Mouse (Mus musculus): Measurements from ENCODE around the gene C130074G19Rik. TPM values are rescaled to one million over a fixed set of nuclear protein-coding genes. Genes with fewer than 3 reads are reported as not detected.

Gene C130074G19Rik
- total RNA-seq, 1 experiment from 2014 or later, result not detected

DNA sequence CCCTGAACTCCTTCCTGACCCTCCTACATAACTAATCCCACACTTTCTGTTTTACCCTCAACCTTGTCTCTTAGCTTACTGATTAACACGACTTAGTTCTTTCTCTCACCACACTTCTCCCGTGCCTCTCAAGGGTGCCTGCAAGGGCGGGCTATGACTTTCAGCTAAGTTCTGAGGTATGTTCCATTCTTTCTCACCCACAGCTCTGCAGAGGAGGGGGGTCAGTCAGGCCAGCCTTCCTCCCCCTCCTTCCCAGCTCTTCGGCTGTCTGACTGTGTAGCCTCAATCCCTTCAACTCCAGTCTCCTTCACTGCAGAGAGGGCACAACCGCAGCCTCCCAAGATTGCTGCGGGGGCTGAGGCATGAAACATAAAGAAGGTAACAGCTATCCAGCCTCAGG lies 4.2 kb downstream of the C130074G19Rik start:
- no peak for ATAC-seq (replicated peaks; ENCODE audit: low read depth, poor library complexity, severe bottlenecking)

DNA sequence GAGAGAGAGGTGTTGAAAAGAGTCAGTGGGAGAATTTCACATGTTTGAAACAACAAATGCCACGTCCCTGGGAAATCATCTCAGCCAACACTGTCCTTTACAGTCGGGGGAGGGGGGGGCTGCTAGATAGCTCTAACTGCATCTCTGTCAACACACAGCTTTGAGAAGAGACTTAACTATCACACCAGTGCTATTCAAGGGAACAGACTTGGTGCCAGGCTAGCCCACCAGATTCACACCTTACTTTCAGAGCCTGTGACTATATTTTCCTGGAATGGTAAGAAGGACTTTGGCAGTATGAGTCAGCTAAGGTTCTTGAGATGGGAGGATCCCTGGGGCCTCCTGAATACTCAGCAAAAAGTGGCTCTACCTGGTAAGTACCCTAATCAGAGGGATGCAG lies 5.7 kb downstream of the C130074G19Rik start:
- ATAC-seq (replicated peaks; ENCODE audit: low read depth, poor library complexity, severe bottlenecking), result no peak

GRCm38 (mm10) chr1:184873910-184874309 lies 9.1 kb downstream of the C130074G19Rik start:
- no peak for ATAC-seq (replicated peaks; ENCODE audit: low read depth, poor library complexity, severe bottlenecking)

GRCm38 (mm10) chr1:184872069-184872819 lies 10.8 kb downstream of the C130074G19Rik start:
- ATAC-seq (replicated peaks; ENCODE audit: low read depth, poor library complexity, severe bottlenecking), result no peak

DNA sequence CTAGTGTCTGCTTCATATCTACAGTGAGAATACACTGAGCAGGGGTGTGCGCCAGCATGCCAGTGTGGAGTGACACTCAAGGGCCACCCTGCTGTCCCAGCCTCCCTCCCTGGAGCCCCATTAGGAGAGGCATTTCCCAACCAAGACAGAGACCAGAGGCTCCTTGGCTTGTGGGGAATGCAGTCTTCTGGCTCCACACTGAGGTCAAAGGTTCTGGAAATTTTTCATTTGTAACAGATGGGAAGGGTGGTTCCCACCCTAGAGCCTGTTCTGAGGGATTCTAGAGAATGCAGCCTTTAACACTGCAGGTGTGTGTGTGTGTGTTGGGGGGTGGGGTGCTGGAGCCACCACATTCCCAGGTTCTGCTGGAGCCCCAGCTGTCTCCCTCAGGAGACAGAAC lies 11.5 kb downstream of the C130074G19Rik start:
- no peak for ATAC-seq (replicated peaks; ENCODE audit: low read depth, poor library complexity, severe bottlenecking)

DNA sequence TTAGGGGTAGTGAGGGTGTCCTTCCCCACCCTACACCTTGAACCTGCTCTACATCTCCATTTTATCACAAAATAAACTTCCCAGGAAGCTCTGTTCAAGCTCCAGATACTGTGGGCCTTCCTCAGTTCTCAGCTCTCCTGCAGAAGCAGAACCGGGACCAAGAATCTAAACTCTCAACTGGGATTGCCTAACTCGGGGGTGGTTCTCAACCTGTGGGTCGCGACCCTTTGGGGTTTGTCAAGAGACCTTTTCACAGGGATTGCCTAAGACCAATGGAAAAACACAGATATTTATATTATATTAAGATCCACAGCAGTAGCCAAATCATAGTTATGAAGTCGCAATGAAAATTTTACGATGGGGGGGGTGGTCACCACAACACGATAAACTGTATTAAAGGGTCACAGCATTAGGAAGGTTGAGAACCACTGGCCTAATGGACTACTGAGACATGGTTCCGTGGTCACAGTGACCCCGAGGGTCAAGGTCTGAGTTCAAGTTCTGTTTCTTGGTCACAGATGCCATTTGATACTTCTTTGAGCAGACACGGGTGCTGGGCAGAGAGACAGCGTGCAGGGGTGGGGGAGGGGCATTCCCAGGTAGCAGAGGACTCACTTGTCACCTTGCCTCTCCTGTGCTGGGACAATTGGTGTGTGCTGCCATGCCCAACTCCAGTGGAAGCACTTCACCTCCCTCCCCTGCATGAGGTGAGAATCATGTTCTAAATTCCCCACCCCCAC lies 12.2 kb downstream of the C130074G19Rik start:
- ATAC-seq (replicated peaks; ENCODE audit: low read depth, poor library complexity, severe bottlenecking), result no peak

GRCm38 (mm10) chr1:184869939-184870565 lies 13.0 kb downstream of the C130074G19Rik start:
- ATAC-seq (replicated peaks; ENCODE audit: low read depth, poor library complexity, severe bottlenecking), result no peak; the same call in 1 of the 2 replicates

DNA sequence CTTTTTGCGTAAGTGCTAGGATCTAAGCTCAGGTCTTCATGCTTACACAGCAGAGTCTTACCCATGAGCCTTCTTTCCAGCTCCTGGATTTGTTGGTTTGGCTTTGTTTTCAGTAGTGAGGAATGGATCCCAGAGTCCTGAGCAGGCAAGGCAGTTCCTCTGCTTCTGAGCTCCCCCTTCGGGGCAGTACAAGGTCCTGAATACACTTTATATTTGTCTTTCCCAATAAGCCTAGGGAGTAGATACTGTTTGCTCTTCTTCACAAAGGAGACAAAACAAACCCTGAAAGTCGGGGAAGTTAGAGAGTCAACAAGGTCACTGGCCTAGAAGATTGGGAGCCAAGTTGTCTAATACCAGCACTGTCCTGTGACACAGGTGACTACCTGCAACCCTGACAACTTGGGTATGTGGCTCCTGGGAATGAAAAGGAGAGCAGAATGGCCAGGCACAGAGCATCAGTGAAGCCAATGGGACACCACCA lies 15.3 kb downstream of the C130074G19Rik start:
- ATAC-seq (replicated peaks; ENCODE audit: low read depth, poor library complexity, severe bottlenecking), result no peak

DNA sequence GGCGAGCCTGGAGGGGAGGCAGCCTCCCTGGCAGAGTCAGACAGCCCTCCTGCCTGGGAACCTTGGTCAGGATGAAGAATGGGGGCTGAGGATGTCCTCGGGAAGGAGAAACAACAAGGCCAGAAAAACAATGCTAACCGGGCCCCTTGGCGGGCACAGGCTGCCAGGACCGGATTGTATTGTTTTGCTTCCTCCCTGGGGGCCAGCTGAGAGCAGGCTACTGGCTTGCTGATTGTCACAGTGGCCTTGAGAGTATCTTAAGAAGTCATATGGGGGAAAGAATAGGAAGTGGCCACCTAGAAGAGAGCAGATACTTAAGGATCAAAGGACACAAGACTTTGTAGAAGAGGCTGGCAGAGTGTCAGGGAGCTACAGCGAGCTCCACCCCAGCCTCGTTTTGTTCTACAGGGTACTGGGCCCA lies 18.6 kb downstream of the C130074G19Rik start:
- ATAC-seq (replicated peaks; ENCODE audit: low read depth, poor library complexity, severe bottlenecking), result no peak

- ATAC-seq (replicated peaks; ENCODE audit: low read depth, poor library complexity, severe bottlenecking), result no peak
Measured at GRCm38 (mm10) chr1:184862636-184863035, 20.4 kb downstream of the C130074G19Rik start.

- ATAC-seq (replicated peaks; ENCODE audit: low read depth, poor library complexity, severe bottlenecking), result no peak
Measured at GRCm38 (mm10) chr1:184861551-184861950, 21.5 kb downstream of the C130074G19Rik start.

- ATAC-seq (replicated peaks; ENCODE audit: low read depth, poor library complexity, severe bottlenecking), result no peak
Measured at GRCm38 (mm10) chr1:184860276-184860675, 22.7 kb downstream of the C130074G19Rik start.

DNA sequence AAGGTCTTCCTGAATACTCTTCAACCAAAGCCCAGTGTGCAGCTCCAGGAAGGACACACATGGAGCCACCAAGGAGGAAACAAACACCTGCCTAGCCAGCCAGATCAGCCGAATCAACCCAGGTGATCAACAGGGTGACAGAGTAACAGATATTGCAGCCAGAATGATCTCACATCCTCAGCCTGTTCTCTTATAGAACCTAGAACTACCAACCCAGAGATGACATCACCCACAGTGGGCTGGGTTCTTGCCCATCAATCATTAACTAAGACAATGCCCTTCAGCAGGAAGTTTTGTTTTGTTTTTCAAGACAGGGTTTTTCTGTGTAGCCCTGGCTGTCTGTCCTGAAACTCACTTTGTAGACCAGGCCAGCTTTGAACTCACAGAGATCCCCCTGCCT lies 24.8 kb downstream of the C130074G19Rik start:
- no peak for ATAC-seq (replicated peaks; ENCODE audit: low read depth, poor library complexity, severe bottlenecking)

- ATAC-seq (replicated peaks; ENCODE audit: low read depth, poor library complexity, severe bottlenecking), result no peak
Measured at GRCm38 (mm10) chr1:184857216-184857615, 25.8 kb downstream of the C130074G19Rik start.

- ATAC-seq (replicated peaks; ENCODE audit: low read depth, poor library complexity, severe bottlenecking), result peak; percentile 19
Measured at GRCm38 (mm10) chr1:184853922-184854321, 29.1 kb downstream of the C130074G19Rik start.

DNA sequence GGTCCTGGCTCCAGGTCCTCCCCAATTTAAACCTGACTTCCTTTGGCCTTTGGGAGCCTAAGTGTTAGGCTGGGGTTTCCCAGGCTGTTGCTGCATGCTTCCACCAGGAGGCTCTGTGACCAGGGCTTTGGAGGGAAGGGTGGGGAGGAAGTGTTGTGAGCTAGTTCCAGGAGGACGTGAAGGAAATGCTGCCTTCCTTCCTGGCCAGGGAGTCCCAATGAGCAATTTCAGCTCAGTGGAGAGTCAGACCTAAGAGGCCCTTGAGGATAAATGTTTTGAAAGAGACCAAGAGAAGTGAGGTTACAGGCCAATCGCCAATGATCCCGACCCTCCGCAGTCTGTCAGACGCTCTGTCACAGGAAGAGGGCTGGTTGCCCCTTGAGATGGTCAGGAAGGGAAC lies 29.7 kb downstream of the C130074G19Rik start:
- peak; percentile 71 for ATAC-seq (replicated peaks; ENCODE audit: low read depth, poor library complexity, severe bottlenecking)

DNA sequence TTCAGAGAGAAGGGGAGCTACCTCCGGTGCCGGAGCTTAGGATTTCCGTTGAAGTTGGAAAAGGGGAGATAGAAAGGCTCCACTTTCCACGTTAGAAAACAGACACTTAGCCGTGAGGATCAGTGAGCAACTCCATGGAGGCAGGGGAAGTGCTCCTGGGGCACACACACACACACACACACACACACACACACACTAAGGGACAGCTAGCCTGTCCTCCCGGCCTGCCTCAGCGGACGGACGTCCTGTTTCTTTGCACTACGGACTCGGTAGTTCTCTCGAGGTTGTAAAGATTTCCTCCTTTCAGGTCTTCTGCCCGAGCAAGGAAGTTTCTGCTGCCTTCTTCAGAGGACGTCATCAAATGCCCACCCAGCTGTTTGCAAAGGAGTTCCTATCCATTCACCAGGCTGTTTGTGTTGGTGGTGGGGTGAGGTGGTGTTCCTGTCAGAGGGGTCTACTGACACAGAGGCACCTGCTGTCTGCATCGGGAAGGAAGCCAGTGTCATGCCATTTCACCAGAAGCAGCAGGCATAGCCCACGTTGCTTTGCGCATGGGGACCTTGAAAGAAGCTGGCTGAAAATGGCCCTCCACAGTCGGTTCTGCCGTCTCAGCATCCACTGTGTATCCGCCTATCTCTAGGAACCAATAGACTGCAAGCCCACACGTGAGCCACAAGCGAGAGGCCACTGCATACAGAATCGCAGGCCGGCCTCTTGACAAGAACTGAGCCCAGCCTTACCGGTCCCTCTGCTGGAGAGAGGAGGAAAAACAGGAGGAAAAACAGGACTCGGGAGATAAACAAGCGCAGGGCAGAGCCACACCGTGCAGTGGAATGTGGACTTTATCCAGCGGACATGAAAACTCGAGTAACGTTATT lies 31.0 kb downstream of the C130074G19Rik start:
- peak; percentile 92 for ATAC-seq (replicated peaks; ENCODE audit: low read depth, poor library complexity, severe bottlenecking)

DNA sequence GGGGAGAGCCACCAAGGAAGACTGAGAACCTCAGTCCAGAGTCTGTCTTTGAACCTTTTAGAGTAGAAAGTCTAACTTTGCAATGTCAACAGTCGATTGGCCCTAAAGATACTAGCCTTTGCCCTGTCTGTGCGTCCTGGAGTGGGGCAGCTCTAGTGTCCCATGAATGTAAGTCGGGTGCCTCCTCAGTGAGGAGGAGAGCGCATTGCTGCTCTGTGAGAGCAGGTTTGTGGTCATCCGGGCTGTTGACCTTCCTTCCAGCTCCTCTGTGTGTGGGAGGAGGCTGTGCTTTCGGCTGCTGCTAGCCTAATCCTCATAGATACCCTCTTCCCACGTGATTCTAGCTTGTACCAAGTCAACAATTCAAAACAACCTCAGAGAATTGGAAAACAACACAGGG lies 31.9 kb downstream of the C130074G19Rik start:
- ATAC-seq (replicated peaks; ENCODE audit: low read depth, poor library complexity, severe bottlenecking), result no peak

GRCm38 (mm10) chr1:184846973-184847372 lies 36.0 kb downstream of the C130074G19Rik start:
- ATAC-seq (replicated peaks; ENCODE audit: low read depth, poor library complexity, severe bottlenecking), result no peak

Data from common myeloid progenitor, adult 5-6 weeks (primary cell).